Mouse (Mus musculus) embryo, embryonic 11.5 days (tissue): Measurements from ENCODE around the gene Tgfbr3.

ENCODE experiments used
- DNase-seq: peaks from one replicate; pipeline ENCODE4 v3.0.0-alpha.2; 2012; ENCODE audit warnings: low read depth, low spot score

Gene Tgfbr3

DNA sequence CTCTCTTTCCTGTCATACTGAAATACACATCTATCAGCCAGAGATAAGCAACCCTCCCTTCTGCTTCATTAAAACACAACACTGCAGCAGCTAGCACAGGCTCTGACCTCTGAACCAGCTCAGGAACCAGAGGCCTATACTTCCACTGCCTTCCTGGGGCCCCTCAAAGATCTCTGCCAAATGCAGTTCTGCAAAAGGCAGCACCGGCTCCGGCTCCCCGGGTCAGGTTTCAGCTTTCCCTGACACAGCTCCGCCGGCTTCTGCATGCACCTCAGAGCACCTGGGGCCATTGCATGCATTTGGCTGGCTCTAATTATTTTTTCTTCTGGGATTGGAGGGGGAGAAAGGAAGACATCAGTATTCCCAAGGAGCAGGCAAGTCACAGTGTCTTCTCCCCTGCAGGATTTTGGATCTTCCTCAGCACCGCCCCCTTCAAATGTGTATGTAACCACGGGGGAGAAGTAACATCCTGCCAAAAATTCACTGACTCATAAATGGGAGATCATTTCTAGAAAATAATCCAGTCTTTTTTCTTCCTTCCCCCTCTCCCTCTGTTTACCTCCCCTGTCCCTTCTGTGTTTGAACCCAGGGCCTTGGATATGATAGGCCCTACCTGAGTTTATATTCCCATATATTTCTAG is 178.4 kb downstream of the Tgfbr3 start:
- peak; percentile 42 for DNase-seq

DNA sequence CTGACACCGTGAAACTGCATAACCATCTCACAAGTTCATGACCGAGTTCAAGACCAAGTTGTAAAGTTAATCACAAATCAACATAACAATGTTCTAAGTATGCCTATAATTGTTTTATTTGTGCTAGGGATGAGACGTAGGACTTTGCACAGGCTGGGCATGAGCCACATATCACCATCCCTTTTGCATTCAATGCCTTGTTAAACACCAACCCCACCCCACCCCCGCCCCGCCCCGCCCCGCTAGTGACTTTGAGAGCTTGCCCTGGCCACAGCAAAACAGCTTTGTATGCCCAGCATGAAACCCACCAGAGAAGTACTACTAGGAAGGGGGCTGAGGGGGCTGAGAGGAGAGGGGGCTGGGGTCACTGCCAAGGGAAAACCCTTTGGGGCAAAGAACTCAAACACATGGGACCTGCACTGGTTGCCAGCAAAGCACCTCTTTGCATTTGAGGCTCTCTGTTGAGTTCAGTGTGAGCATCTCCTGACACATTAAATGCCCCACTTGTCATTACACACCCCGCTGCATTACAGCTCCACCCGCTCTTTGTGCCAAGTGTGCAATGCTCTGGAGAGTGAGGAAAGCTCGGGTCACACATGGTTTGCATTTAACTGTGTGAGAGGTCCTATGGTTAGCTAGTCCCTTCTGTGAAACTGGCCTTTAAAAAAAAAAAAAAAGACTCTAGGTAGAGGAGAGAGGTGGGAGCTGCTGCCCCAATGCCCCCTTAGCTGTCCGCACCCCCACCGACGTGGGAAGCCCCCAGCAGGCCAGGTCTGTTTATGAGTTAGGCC is 179.1 kb downstream of the Tgfbr3 start:
- no peak for DNase-seq

DNA sequence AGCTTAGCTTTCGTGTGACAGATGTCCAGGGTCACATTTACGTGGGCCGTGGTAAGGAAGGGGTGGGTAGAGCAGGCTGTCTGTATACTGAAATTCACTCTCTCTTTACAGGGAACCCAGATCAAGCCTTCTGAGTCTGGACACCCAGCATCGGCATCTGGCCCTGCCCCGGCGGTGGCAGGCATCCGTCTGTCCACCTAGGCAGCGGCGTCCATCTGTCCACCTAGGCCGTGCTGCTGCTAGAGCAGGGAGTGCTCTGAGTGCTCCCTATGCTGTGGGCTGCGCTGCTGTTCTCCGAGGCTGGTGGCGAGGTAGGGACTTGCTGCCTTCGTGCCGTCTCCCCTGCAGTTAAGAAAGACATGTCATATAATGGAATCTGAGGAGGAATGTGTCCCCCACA is 180.0 kb downstream of the Tgfbr3 start:
- no peak for DNase-seq

DNA sequence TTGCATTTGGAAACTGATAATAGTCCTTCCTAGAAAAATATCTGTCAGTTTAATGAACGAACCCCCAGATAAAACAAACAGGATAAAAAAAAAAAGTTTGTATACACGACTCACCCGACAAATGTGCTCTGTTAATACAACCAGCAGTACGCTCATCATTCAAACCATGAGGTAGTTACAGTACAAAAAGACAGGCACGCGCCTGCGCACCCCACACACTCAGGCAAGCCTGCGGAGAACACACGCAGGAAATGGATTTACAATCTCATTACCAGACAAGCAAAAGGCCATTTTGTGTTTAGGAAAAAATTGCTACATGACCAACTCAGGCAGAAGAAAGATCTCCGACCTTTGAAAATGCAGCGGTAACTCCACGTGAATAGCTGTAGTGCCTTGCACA is 182.6 kb downstream of the Tgfbr3 start:
- DNase-seq, result no peak

DNA sequence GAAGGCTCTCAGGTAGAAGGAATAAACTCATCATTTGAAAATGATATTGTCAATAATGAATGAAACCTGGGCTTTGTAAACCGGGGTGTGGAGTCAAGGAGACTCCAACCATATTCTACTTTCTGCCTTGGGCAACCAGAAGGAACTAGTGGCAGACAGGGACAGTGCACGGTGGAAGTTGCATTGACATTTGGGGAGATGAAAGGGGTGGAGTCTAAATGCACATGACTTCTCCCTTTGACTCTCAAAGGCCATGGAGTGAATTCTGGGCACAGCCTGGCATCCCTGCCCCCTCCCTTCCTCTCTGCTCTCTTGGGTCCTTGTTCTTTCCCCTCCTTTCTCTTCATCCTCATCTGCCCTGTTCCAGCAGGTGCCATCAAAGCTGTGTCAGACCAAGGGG is 183.3 kb downstream of the Tgfbr3 start:
- DNase-seq, result no peak

DNA sequence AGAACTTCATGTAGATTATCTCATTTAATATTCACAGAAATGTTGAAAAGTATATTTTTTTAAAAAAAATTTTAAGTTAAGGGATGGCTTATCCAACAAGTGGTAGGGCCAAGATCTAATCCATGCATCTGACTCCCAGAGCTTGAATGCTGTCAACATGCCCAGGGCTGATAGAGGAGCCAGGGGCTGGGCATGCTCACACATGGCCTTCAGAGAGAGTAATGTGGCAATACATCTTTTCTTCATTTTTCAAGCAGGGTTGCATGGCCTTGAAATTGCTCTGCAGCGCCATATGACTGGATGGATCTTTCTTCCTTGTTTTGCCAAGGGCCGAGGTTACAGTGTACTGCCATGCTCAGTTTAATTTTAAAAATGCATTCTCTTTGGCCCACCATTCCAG is 185.8 kb downstream of the Tgfbr3 start:
- no peak for DNase-seq

DNA sequence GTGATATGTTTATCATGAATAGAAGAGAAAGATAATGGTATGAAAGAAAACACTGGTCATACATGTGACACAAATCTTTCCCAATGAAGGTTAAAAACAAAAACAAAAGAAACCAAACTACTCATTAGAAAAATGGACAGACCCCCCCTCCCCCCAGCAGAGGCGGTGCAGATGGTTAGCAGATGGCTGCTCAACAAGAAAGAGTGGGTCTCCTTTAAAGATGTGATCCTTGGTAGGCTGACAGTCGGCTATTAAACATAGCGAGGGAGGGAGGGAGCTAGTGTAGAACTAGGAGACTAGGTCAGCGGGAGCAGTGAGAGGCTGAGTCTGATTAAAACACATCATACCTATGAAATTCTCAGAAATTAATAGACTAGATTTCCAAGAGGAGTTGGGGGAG is 186.5 kb downstream of the Tgfbr3 start:
- no peak for DNase-seq

DNA sequence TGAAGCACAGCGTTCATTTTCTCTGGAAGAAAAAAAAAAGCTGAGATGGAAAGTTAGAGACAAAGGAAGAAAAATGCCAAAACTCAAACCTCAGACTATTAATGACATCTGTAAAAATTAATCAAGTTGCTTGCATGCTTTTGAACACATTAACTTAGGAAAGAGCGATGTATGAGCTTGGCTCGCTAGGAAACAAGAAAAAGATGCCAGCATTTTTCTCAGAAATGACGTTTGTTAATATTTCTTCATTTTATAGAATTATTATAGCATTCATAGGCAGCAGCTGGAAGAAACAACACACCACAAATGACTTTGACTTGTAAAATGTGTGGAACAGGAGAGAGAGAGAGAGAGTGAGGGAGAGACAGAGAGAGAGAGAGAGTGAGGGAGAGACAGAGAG is 187.7 kb downstream of the Tgfbr3 start:
- DNase-seq, result no peak

DNA sequence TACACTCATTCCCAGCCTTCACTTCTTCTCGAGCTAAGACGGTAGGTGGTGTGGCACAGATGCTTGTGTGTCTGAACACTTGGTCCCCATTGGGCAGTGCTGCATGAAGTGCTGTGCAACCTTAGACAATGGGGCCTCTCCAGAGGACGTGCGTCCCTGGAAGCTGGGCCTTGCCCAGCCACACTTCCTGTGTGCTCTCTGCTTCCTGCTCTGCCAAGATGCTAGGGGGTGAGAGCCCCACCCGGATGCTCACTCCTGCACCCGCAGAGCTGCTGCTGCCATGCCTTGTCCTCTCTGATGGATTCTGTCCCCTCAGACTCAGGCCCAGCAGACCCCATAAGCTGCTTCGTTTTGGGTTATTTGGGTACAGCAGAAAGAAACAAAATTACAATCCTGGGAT is 188.3 kb downstream of the Tgfbr3 start:
- DNase-seq, result no peak

DNA sequence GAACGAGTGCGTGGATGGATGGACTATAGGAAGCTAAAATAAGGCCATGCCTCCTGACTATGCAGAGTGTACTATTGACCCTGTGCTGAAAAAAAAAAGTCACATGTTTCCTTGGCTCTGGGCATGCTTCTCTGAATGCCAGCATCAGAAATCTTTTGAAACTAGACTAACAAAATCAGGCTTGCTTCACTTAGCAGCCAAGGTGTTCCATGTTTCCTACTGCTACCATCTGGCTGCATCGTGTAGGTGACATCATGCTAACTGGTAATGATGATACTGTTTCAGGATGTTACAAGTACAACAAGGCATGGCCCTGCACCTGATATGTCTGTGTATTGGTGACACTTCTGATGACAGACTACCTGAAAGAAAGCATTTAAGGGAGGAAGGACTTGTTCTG is 189.8 kb downstream of the Tgfbr3 start:
- no peak for DNase-seq

DNA sequence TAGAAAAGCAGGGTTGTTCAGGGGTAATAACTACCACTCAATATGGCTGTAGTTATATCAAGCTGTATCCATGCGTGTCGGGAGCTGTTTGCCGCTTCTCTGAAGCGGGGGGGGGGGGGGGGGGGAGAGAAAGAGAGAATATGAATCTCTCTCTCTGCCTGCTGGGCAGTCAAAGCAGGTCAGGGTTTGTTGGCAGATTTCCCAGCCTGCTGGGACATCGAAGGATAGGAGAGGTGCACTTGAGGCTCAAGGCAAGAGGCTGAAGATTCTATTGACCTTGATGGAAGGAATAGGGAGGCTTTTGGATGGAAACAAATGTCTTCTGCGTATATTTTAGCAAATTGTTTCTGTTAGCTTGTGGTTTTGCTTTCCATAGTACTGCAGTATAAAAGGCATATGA is 190.4 kb downstream of the Tgfbr3 start:
- no peak for DNase-seq

DNA sequence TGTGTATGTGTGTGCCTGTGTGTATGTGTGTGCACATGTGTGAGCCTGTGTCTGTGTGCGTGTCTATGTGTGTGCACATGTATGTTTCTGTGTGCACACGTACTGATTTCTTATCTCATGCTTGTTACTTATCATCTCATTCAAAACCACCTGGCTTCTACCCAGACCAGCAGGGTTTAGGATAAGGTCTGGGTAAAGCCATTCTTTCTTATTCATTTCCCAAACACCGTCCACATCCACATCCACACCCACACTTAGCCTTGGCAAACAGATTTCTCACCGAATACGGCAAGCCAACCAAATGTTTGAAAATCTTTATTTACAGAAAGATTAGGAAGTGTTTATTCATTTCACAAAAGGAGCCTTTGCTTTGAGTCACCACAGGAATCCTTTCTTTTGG is 191.4 kb downstream of the Tgfbr3 start:
- DNase-seq, result no peak

DNA sequence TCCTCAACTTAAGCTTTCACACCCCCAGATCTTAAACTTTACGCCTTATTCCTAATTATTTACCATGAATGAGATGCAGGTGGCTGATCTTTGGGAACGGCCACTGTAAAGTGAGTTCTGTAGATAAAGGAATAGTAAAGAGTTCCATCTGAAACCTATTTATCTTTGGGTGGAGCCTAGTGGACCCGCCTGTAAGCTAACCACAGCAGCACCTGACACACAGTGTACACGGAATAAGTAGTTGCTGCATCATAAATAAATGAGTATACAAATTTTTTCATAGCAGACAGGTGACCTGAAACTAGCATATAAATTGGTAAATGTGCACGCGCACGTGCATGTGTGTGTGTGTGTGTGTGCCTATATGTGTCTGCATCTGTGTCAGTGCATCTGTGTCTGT is 192.1 kb downstream of the Tgfbr3 start:
- no peak for DNase-seq

DNA sequence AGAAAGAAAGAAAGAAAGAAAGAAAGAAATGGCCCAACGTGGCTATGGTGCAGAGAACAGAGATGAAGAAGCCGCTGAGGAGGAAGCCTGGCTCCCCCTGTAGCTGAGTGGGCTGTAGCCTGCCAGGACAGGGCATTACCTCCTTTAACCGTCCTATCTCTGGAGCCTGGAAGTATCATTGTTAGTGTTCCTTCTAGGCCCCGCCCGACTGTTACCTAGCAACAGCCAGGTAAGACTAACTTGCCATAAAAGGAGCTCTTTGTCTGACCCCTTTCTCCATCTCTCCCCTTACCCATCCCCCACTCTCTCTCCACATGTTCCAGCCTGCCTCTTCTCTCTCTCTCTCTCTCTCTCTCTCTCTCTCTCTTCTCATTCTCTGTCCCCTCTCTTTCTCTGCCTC is 195.2 kb downstream of the Tgfbr3 start:
- DNase-seq, result no peak

DNA sequence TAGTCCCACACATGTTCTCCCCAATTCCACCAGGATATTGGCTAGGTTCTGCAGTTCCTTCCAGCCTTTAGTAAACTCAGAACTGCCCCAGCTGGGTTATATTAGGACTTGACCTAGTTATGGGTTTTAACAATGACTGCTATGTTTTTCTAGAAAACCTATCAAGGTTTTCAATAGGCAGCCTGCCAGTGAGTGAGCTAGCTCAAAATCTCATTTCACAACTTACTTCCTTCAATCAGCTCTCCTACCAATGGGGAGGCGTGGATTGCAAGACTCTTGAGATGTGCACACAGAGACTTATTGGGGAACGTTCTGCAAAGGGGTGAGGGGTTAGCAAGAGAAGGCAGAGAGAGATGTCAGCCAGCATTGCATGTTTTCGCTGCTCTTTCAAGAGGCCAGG is 196.2 kb downstream of the Tgfbr3 start:
- DNase-seq, result no peak

DNA sequence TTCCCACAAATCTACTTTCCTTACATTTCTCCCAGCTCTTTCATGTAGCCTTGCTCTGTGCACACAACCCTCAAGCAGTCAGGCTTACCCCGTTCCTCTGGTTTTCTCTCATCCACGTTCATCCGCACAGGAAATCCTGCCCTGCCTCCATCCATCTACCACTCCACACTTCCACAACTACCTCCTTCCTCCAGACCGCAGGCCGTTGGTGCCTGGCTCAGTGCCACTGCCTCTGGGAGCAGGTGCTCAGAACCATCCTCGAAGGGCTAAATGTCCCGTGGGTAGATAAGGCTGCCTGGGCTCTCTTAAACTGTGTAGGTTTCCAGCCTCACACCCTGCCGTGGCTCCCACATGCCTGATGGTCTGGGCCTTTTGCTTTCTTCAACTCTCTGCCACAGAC is 197.3 kb downstream of the Tgfbr3 start:
- no peak for DNase-seq

DNA sequence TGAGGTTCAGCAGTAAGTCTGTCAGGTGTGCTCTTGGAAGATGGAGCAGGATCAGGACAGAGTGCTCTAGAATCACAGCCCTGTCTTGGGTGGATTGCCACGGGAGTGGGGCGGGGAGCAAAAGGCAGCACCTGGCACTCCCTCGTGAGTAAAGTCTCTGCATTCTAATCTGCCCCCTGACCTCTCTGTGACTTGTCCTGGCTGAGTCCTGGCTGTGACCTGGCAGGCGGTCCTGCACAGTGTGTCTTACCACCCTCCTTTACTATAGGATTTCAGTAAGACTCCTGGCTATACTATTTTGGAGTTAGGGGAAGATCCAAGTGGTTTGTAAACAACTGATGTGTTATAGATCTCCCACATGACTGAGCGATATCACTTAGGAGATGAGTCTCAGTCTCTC is 199.5 kb downstream of the Tgfbr3 start:
- DNase-seq, result no peak

DNA sequence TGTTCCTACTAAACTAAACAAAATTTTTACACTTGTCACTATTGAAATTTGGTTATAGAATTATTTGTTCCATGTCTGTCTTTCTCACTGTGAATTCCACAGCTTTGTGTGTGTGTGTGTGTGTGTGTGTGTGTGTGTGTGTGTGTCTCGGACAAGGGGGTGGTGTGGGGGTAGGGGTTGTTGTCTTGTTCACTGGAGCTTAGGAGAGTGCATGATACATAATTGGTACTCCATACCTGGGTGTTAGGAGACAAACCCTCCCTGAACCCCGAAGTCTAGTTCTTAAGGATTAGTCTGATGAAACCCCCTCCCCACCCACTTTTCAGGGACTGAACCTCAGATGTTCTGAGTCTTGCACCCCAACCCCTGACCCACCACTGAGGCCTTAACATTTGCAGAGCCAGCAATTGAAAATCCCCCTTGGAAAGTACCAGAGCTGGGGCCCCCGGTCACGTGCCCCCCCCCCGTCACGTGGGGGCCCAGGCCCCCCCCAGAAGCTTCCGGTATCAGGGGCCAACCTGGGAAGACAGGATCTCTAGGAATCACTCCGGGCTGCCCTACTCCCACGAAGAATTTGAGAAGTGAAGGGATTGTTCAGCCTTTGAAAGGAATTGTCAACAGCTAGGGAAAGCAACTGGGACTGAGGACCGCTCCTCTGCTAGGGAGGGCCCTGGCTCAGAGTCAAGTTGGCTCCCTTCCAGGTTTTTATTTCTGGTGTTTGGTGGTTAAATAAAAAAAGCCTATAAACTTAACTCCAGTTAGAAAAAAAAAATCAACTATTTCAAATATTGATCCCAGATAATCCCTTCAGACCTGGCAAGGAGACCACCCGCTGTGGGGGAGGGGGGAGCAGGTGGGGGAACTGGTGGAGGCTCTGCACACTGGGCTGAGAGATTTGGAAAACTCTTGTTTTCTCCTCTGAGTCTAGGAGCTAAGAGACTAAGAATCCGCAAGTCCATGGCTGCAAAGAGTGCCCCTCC is 201.3 kb downstream of the Tgfbr3 start:
- DNase-seq, result peak; percentile 43

DNA sequence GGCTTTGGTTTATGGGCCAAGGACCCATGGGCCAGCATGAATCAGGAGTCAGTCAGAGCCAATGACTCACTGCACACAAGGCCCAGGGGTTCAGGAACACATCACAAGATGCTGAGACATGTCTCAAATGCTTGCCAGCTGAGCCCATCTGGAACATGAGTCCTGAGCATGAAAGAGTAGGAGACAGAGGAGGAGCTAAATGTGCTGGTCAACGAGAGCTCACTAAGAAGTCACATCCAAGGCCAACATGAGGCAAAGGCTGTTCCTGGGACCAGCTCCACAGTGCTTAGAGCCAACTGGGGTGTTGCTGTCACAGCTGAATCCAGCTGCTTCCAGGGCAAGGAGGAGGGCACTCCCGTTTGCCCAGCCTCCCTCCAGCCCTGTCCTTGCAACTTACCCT is 202.1 kb downstream of the Tgfbr3 start:
- no peak for DNase-seq

DNA sequence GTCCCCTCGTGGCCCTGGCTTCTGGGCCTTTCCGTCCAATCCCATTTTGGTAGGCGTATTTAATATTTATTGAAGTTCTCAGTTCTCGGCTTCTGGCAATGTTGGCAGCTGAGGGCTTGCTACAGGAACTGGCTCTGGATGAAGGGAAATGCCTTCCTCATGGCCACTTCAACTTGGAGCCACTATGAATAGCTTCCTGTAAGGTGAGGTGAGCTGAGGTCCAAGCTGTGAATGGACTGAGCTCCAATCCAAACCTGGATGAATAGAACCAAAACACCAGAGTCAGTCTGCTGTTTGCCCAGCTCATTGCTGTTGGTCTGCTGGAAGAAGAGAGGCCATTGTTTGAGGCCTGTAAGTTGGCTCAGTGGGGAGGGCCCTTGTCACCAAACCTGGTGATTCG is 203.3 kb downstream of the Tgfbr3 start:
- no peak for DNase-seq

DNA sequence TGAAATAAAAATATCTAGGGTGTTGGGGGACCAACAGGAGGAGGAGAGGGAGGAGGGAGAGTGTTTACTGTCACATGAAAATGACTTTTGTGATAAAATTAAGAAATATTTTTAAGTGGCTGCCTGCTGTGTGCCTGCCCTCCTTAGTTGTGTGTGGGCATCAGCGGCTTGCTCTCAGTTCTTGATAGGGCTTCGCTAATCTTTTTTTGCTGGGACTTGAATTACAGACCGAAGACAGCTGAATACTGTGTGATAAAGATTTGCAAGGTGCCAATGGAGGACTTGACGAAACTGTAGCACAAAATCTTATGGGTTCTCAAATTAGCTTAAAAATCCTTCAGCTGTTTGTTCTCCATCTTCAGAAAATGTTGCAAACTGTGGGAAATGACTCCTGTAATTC is 205.0 kb downstream of the Tgfbr3 start:
- no peak for DNase-seq

DNA sequence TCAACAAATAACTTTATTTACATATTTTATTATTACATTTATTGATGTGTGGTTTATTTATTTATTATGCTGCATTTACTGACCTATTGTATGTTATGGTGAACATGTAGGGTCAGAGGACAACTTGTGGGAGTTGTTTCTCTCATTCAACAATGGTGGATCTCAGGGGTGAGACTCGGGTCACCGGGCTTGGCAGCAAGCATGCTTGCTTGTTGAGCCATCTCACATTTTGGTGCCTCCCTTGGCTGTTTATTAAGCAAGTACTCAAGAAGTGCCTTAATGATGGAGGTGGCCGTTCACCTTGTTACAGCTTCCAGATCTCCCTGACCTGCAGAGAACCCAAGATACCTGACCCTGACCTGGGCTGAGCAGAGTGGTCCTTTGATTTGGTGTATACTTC is 207.4 kb downstream of the Tgfbr3 start:
- DNase-seq, result no peak
